Mouse (Mus musculus) gastrocnemius, postnatal 25 days (tissue): ENCODE measurements at regions not wholly inside any gene's neighbourhood (a gene's known extent, or its start where the extent isn't known, plus 50 kb on each side); places are given as distances from the start of the nearest gene placed in this dataset.

Experiments used
- DNase-seq: peaks from one replicate; pipeline ENCODE4 v3.0.0; 2022

DNA sequence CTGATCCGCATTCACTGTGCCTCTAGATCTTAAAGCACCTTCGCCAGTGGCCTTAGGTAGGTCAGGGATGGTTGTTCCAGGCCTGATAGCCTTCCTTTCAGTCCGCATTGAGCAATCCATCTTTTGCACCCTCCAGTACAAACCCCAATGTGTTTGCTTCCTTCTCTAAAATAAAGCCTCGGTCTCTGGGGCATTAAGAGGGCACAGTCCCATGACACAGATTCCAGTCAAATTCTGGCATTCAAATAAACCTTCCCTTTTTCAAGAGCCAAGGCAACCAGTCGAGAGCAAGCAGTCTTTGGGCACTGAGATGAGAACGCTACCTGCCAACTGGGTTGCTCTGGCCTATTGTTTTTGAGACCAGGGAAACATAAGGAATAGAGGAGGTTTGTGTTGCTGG, 57.8 kb upstream of the Sash1 start:
- no peak for DNase-seq

DNA sequence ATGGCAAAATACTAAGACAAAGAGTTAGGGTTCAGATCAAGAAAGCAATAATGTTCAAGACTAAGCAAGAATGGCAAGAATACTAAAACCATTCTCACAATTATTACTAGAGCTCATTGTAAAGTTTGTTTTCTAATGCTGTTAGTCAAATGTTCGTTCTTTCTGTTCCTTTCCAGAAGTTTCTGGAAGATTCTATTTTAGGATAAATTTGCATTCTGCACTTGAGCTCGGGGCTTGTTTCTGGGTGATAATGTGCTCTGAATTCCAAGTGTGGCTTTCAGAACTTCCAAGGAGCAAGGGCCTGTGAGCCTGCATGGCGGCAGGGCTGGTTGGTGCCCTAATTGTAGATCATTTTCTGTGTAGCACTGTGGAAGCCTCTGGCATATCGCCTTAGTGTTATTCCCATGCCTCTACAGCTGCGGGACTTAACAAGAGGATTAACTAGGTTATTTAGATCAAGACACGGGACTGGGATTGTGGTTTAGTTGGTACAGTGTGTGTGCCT, 57.1 kb upstream of the Sash1 start:
- DNase-seq: no peak

DNA sequence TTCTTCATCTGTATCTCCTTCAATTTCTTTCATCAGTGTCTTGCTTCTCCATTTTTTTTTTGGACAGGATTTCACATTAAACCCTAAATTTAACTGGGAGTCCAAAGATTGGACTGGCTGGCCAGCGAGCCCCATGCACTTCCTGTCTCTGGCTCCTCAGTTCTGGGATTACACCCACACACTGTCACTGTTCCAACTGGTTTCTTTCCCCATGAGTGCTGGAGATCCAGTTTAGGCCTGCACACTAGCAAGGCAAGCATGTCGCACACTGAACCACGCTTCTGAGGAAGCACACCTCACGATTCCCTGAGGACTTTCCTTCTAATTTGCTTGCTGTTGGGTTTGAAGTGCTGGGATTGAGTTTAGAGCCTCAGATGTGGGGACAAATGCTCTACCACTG, 50.5 kb upstream of the Sash1 start:
- peak; percentile 30 for DNase-seq
